In the genomic region with DNA sequence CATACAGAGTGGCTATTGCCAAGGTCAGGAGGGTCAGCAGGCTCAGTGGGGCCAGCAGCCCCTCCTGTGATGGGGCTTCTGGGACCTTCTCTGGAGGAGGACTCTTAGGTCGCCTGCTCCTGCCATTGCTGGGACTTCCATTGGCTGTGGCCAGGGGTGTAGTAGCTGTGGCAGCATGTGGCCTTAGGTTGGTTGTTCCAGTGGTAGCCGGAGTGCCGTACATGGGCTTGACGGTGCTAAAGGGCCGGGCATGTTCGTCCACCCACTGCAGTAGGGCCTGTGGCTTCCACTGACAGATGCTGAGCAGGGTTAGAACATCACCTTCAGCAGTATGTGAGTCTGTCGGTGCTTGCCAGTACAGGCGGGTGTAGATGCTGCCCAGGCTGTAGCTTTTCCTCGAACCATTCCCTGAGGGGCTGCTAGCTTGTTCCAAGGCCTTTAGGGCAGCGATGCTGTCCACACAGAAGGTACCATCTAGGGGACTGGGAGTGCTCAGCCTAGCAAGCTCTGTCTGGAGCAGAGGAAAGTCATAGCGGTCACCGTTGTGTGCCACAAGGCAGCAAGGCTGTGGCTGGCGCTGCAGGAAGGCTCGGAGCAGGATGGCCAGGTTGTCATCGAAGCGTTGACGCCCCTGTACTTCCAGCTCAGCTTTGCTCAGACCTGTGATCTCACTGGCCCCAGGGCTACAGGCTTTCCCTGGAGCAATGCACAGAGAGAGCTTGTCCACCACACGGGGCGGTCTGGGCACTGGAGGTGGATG, we compare ENCODE assay signal across 8 mouse cellular contexts. TPM values are rescaled to one million over a fixed set of nuclear protein-coding genes. Genes with fewer than 3 reads are reported as not detected.
DNase-seq lines count a peak whose midpoint lies in the region; ATAC-seq lines count a peak whose summit lies in the region.

No protein-coding gene starts in this region.

- peak overlapping the region; percentile 89; the same call in 1 of the 2 replicates for H3K27ac ChIP-seq in hindbrain, embryonic 13.5 days
- H3K27ac ChIP-seq in hindbrain, embryonic 11.5 days (ENCODE audit: low read depth, low read length) = no peak overlapping the region
- peak overlapping the region; percentile 92 for H3K27ac ChIP-seq in embryonic facial prominence, embryonic 13.5 days
- no peak overlapping the region for H3K27ac ChIP-seq in limb, embryonic 13.5 days

- H3K4me1 ChIP-seq in hindbrain, embryonic 13.5 days (replicated peaks) = peaks cover 29% of the 10 kb centered on the region
- peaks cover 2% of the 10 kb centered on the region; the same call in 1 of the 2 replicates for H3K4me1 ChIP-seq in hindbrain, embryonic 11.5 days (replicated peaks; ENCODE audit: control insufficient read depth, insufficient read depth, low read length)
- H3K4me1 ChIP-seq in embryonic facial prominence, embryonic 13.5 days = peaks cover 38% of the 10 kb centered on the region
- H3K4me1 ChIP-seq in limb, embryonic 13.5 days = peaks cover 20% of the 10 kb centered on the region

- peaks cover 56% of the 10 kb centered on the region for H3K36me3 ChIP-seq in hindbrain, embryonic 13.5 days
- H3K36me3 ChIP-seq in hindbrain, embryonic 11.5 days (ENCODE audit: control insufficient read depth, insufficient read depth, low read length) = peaks cover 8% of the 10 kb centered on the region; the same call in 1 of the 2 replicates
- H3K36me3 ChIP-seq in embryonic facial prominence, embryonic 13.5 days = peaks cover 63% of the 10 kb centered on the region
- peaks cover 60% of the 10 kb centered on the region for H3K36me3 ChIP-seq in limb, embryonic 13.5 days

- peak overlapping the region; percentile 73; the same call in 1 of the 2 replicates for H3K9ac ChIP-seq in hindbrain, embryonic 13.5 days
- no peak overlapping the region for H3K9ac ChIP-seq in hindbrain, embryonic 11.5 days (ENCODE audit: low read depth, low read length)
- H3K9ac ChIP-seq in embryonic facial prominence, embryonic 13.5 days = peak overlapping the region; percentile 75
- peak overlapping the region; percentile 68 for H3K9ac ChIP-seq in limb, embryonic 13.5 days

- H3K4me3 ChIP-seq in hindbrain, embryonic 13.5 days = no peak overlapping the region
- H3K4me3 ChIP-seq in hindbrain, embryonic 11.5 days (ENCODE audit: low read depth, low read length) = no peak overlapping the region
- no peak overlapping the region for H3K4me3 ChIP-seq in embryonic facial prominence, embryonic 13.5 days
- no peak overlapping the region for H3K4me3 ChIP-seq in limb, embryonic 13.5 days

- peak overlapping the region; percentile 59; the same call in 1 of the 2 replicates for H3K4me2 ChIP-seq in hindbrain, embryonic 13.5 days
- no peak overlapping the region for H3K4me2 ChIP-seq in hindbrain, embryonic 11.5 days (replicated peaks; ENCODE audit: low read depth, low read length)
- peak overlapping the region; percentile 66 for H3K4me2 ChIP-seq in embryonic facial prominence, embryonic 13.5 days
- peak overlapping the region; percentile 62 for H3K4me2 ChIP-seq in limb, embryonic 13.5 days (replicated peaks)

- intact Hi-C loops in left cerebral cortex, postnatal 25 days (cut with DNase I) = no loop called here

- 93% methylated on average over 19 of the region's 19 CpGs for WGBS in hindbrain, embryonic 13.5 days
- 95% methylated on average over 19 of the region's 19 CpGs for WGBS in hindbrain, embryonic 11.5 days
- WGBS in embryonic facial prominence, embryonic 13.5 days = 92% methylated on average over 19 of the region's 19 CpGs
- 94% methylated on average over 19 of the region's 19 CpGs for WGBS in limb, embryonic 13.5 days

- H3K27me3 ChIP-seq in hindbrain, embryonic 13.5 days = no peaks in the 10 kb centered on the region
- H3K27me3 ChIP-seq in hindbrain, embryonic 11.5 days (ENCODE audit: control insufficient read depth, insufficient read depth, low read length) = no peaks in the 10 kb centered on the region
- H3K27me3 ChIP-seq in embryonic facial prominence, embryonic 13.5 days = no peaks in the 10 kb centered on the region
- H3K27me3 ChIP-seq in limb, embryonic 13.5 days = no peaks in the 10 kb centered on the region

- no peaks in the 10 kb centered on the region for H3K9me3 ChIP-seq in hindbrain, embryonic 13.5 days
- no peaks in the 10 kb centered on the region for H3K9me3 ChIP-seq in hindbrain, embryonic 11.5 days (ENCODE audit: control insufficient read depth, low read length)
- H3K9me3 ChIP-seq in embryonic facial prominence, embryonic 13.5 days = no peaks in the 10 kb centered on the region
- H3K9me3 ChIP-seq in limb, embryonic 13.5 days = no peaks in the 10 kb centered on the region

- ATAC-seq in hindbrain, embryonic 13.5 days (ENCODE audit: low FRiP score) = no peak
- ATAC-seq in hindbrain, embryonic 11.5 days (ENCODE audit: low FRiP score) = no peak
- ATAC-seq in embryonic facial prominence, embryonic 13.5 days (ENCODE audit: insufficient number of reproducible peaks, insufficient read depth, low FRiP score, low TSS enrichment, low read depth) = no peak
- ATAC-seq in limb, embryonic 13.5 days (ENCODE audit: low FRiP score, low read depth) = no peak

- no peak for DNase-seq in hindbrain, embryonic 11.5 days (ENCODE audit: low spot score)
- DNase-seq in CD4-positive helper T cell, adult 2 months (ENCODE audit: low read depth, low spot score) = peak; percentile 67
- DNase-seq in cerebellum, postnatal 10 days = no peak
- no peak for DNase-seq in gastrocnemius, postnatal 10 days
- no peak for DNase-seq in left cerebral cortex, postnatal 25 days (ENCODE audit: low spot score in 2 of 2)

RNA-seq across cellular contexts. Expression of a gene that starts 1.3 kb away (rescaled TPM):
- 12.9 and 15.2 TPM in 2 replicates for polyA plus RNA-seq in hindbrain, embryonic 13.5 days (2015; fragmentation: Nextera tagmentation; extraction: Ambion mirVana)
- polyA plus RNA-seq in hindbrain, embryonic 11.5 days (2014; fragmentation: Nextera tagmentation; extraction: Ambion mirVana) = 7.5 and 9.7 TPM in 2 replicates
- 13.3 and 13.7 TPM in 2 replicates for polyA plus RNA-seq in embryonic facial prominence, embryonic 13.5 days (2015; fragmentation: Nextera tagmentation; extraction: Ambion mirVana)
- polyA plus RNA-seq in limb, embryonic 13.5 days (2015; fragmentation: Nextera tagmentation; extraction: Ambion mirVana) = 9.0 and 11.8 TPM in 2 replicates
- 10 to 100 TPM; 10.8 to 11.4 TPM for total RNA-seq in gastrocnemius, postnatal 10 days (2021)
- 10 to 100 TPM; 12.7 to 13.0 TPM for total RNA-seq in left cerebral cortex, postnatal 25 days (2021)

RNA-seq across cellular contexts. Expression of a gene that starts 15.7 kb away (rescaled TPM):
- 27.8 and 32.4 TPM in 2 replicates for polyA plus RNA-seq in hindbrain, embryonic 13.5 days (2015; fragmentation: Nextera tagmentation; extraction: Ambion mirVana)
- polyA plus RNA-seq in hindbrain, embryonic 11.5 days (2014; fragmentation: Nextera tagmentation; extraction: Ambion mirVana) = 26.0 TPM in 2 replicates
- 26.8 and 29.6 TPM in 2 replicates for polyA plus RNA-seq in embryonic facial prominence, embryonic 13.5 days (2015; fragmentation: Nextera tagmentation; extraction: Ambion mirVana)
- polyA plus RNA-seq in limb, embryonic 13.5 days (2015; fragmentation: Nextera tagmentation; extraction: Ambion mirVana) = 29.0 and 31.1 TPM in 2 replicates
- total RNA-seq in gastrocnemius, postnatal 10 days (2021) = 10 to 100 TPM in 1 of 2 experiments, 1 to 10 TPM in 1; 7.6 to 11.6 TPM
- total RNA-seq in left cerebral cortex, postnatal 25 days (2021) = 10 to 100 TPM; 25.8 to 28.5 TPM

RNA-seq across cellular contexts. Expression of a gene that starts 19.8 kb away (rescaled TPM):
- polyA plus RNA-seq in hindbrain, embryonic 13.5 days (2015; fragmentation: Nextera tagmentation; extraction: Ambion mirVana) = 64.6 and 66.2 TPM in 2 replicates
- 33.4 and 34.1 TPM in 2 replicates for polyA plus RNA-seq in hindbrain, embryonic 11.5 days (2014; fragmentation: Nextera tagmentation; extraction: Ambion mirVana)
- 65.4 and 76.0 TPM in 2 replicates for polyA plus RNA-seq in embryonic facial prominence, embryonic 13.5 days (2015; fragmentation: Nextera tagmentation; extraction: Ambion mirVana)
- polyA plus RNA-seq in limb, embryonic 13.5 days (2015; fragmentation: Nextera tagmentation; extraction: Ambion mirVana) = 84.1 and 87.1 TPM in 2 replicates
- 10 to 100 TPM; 30.9 to 39.2 TPM for total RNA-seq in gastrocnemius, postnatal 10 days (2021)
- 10 to 100 TPM; 66.3 to 77.4 TPM for total RNA-seq in left cerebral cortex, postnatal 25 days (2021)

RNA-seq across cellular contexts. Expression of a gene that starts 24.1 kb away (rescaled TPM):
- polyA plus RNA-seq in hindbrain, embryonic 13.5 days (2015; fragmentation: Nextera tagmentation; extraction: Ambion mirVana) = 14.6 and 14.7 TPM in 2 replicates
- polyA plus RNA-seq in hindbrain, embryonic 11.5 days (2014; fragmentation: Nextera tagmentation; extraction: Ambion mirVana) = 11.0 and 12.3 TPM in 2 replicates
- 14.1 and 14.6 TPM in 2 replicates for polyA plus RNA-seq in embryonic facial prominence, embryonic 13.5 days (2015; fragmentation: Nextera tagmentation; extraction: Ambion mirVana)
- 13.4 and 14.2 TPM in 2 replicates for polyA plus RNA-seq in limb, embryonic 13.5 days (2015; fragmentation: Nextera tagmentation; extraction: Ambion mirVana)
- 1 to 10 TPM; 7.1 to 7.6 TPM for total RNA-seq in gastrocnemius, postnatal 10 days (2021)
- 1 to 10 TPM; 7.2 to 8.0 TPM for total RNA-seq in left cerebral cortex, postnatal 25 days (2021)

RNA-seq across cellular contexts. Expression of a gene that starts 24.2 kb away (rescaled TPM):
- polyA plus RNA-seq in hindbrain, embryonic 13.5 days (2015; fragmentation: Nextera tagmentation; extraction: Ambion mirVana) = 741 and 764 TPM in 2 replicates
- 756 and 774 TPM in 2 replicates for polyA plus RNA-seq in hindbrain, embryonic 11.5 days (2014; fragmentation: Nextera tagmentation; extraction: Ambion mirVana)
- polyA plus RNA-seq in embryonic facial prominence, embryonic 13.5 days (2015; fragmentation: Nextera tagmentation; extraction: Ambion mirVana) = 686 and 706 TPM in 2 replicates
- polyA plus RNA-seq in limb, embryonic 13.5 days (2015; fragmentation: Nextera tagmentation; extraction: Ambion mirVana) = 711 TPM in 2 replicates
- total RNA-seq in gastrocnemius, postnatal 10 days (2021) = 100 to 1,000 TPM; 213 to 219 TPM
- 100 to 1,000 TPM; 365 to 371 TPM for total RNA-seq in left cerebral cortex, postnatal 25 days (2021)

Comparison
In these comparisons a context has a peak if more than half of its experiments do, and no peak if none do; other contexts are left out.
1. H3K27ac ChIP-seq: peak in hindbrain, embryonic 13.5 days (single experiment) and embryonic facial prominence, embryonic 13.5 days (single experiment); none in hindbrain, embryonic 11.5 days (single experiment) and limb, embryonic 13.5 days (single experiment).